Mouse (Mus musculus) naive thymus-derived CD4-positive, alpha-beta T cell, adult 2 months (primary cell): ENCODE measurements around the gene Gm10322.

Experiments
- DNase-seq: peaks from one replicate; pipeline ENCODE4 v3.0.0-alpha.2; 2011; ENCODE audit warnings: low read depth

The Gm10322 gene

GRCm38 (mm10) chr10:59602043-59602442 is 13.8 kb upstream of the Gm10322 start:
- DNase-seq, result no peak

- DNase-seq, result no peak
These were observed 13.0 kb upstream of the Gm10322 start for GRCm38 (mm10) chr10:59602891-59603290.

- DNase-seq, result no peak
These were observed 12.0 kb upstream of the Gm10322 start for GRCm38 (mm10) chr10:59603843-59604242.

GRCm38 (mm10) chr10:59604879-59605464 is 10.9 kb upstream of the Gm10322 start:
- DNase-seq, result no peak

GRCm38 (mm10) chr10:59613276-59613675 is 2.6 kb upstream of the Gm10322 start:
- DNase-seq, result no peak

GRCm38 (mm10) chr10:59614141-59614540 is 1.7 kb upstream of the Gm10322 start:
- no peak for DNase-seq

- DNase-seq, result peak; percentile 37
These were observed 452 bp upstream of the Gm10322 start for GRCm38 (mm10) chr10:59615411-59615810.

GRCm38 (mm10) chr10:59616522-59616921 is 659 bp downstream of the Gm10322 start, which contains the start of gene Mcu:
Mcu (minus strand) TSS chr10:59616692.
- DNase-seq, result peak; percentile 94

GRCm38 (mm10) chr10:59617776-59618175 is 1.9 kb downstream of the Gm10322 start:
- no peak for DNase-seq

- DNase-seq, result no peak
These were observed 5.5 kb downstream of the Gm10322 start for GRCm38 (mm10) chr10:59621355-59621754.

- DNase-seq, result no peak
These were observed 7.6 kb downstream of the Gm10322 start for GRCm38 (mm10) chr10:59623496-59623895.

- no peak for DNase-seq
These were observed 13.0 kb downstream of the Gm10322 start for GRCm38 (mm10) chr10:59628641-59629505.

- no peak for DNase-seq
These were observed 13.6 kb downstream of the Gm10322 start for GRCm38 (mm10) chr10:59629506-59629782.

- no peak for DNase-seq
These were observed 20.2 kb downstream of the Gm10322 start for GRCm38 (mm10) chr10:59636048-59636447.

GRCm38 (mm10) chr10:59636751-59637533 is 21.1 kb downstream of the Gm10322 start:
- peak; percentile 66 for DNase-seq

- DNase-seq, result no peak
These were observed 21.8 kb downstream of the Gm10322 start for GRCm38 (mm10) chr10:59637596-59638124.

GRCm38 (mm10) chr10:59638576-59638975 is 22.7 kb downstream of the Gm10322 start:
- no peak for DNase-seq

GRCm38 (mm10) chr10:59642659-59643377 is 27.0 kb downstream of the Gm10322 start:
- peak; percentile 16 for DNase-seq

GRCm38 (mm10) chr10:59643645-59644044 is 27.8 kb downstream of the Gm10322 start:
- DNase-seq, result peak; percentile 61

GRCm38 (mm10) chr10:59644710-59645109 is 28.8 kb downstream of the Gm10322 start:
- no peak for DNase-seq

- DNase-seq, result no peak
These were observed 29.3 kb downstream of the Gm10322 start for GRCm38 (mm10) chr10:59645153-59645552.

- DNase-seq, result no peak
These were observed 31.0 kb downstream of the Gm10322 start for GRCm38 (mm10) chr10:59646821-59647378.
